Mouse (Mus musculus) lung, postnatal 0 days (tissue): ENCODE data around the gene Mettl1.

Experiments used
- CTCF ChIP-seq: IDR thresholded peaks from 2 replicates; pipeline ENCODE4 v1.5.1; 2016; ENCODE audit warnings: antibody characterized with exemption, mild to moderate bottlenecking
- EP300 ChIP-seq: IDR thresholded peaks from 2 replicates; pipeline ENCODE4 v1.6.1; 2016; ENCODE audit warnings: antibody characterized with exemption, mild to moderate bottlenecking, control low read depth

DNA sequence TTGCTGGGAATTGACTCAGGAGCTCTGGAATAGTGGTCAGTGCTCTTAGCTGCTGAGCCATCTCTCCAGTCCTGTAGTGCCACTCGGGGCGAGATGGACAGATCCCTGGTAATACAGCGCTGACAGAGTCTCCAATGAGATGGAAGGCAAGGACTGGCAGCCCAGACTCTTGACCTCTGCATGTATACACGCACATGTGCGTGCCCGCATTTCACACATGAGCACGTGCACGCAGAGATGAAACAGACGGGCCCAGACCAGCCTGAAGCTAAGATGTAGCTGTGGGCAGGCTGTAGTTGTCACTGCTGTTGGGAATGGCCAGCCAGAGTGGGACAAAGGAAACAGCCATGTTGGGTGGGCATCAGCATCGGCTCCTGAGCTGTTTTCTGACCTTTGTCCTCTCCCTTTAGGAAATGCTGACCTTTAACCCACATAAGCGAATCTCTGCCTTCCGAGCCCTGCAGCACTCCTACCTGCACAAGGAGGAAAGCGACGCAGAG lies 25.4 kb downstream of the Mettl1 start:
- TF ChIP-seq CTCF (no peak), EP300 (no peak)
